Mouse (Mus musculus): Measurements from ENCODE around the gene Capn1. TPM values are rescaled to one million over a fixed set of nuclear protein-coding genes. Genes with fewer than 3 reads are reported as not detected.

The Capn1 gene
- total RNA-seq, 2 experiments from 2014 or later = 82.6 to 95.2 TPM

Small RNA genes within 50 kb of the gene (microRNA-seq; reads per million reads assigned to microRNA genes)
- gene Mir6988 = 0 to 0.72 reads per million in 2 experiments

Other genes starting within 250 kb of the Capn1 start
- 10 to 100 TPM; 70.8 to 71.1 TPM for gene Scyl1, start 244.5 kb downstream of the Capn1 start, total RNA-seq (2021)
- gene Frmd8, start 140.6 kb downstream of the Capn1 start, total RNA-seq (2021) = 1 to 10 TPM; 4.5 to 5.0 TPM
- gene Slc25a45, start 138.1 kb downstream of the Capn1 start, total RNA-seq (2021) = 1 to 10 TPM in 1 of 2 experiments, under 1 TPM in 1; 0.99 to 1.0 TPM
- under 1 TPM in 1 of 2 experiments, not detected in 1; 0.20 TPM for gene Tigd3, start 121.7 kb downstream of the Capn1 start, total RNA-seq (2021)
- 10 to 100 TPM; 75.1 to 81.4 TPM for gene Dpf2, start 102.9 kb downstream of the Capn1 start, total RNA-seq (2021)
- 10 to 100 TPM; 10.1 to 12.4 TPM for gene Cdc42ep2, start 91.1 kb downstream of the Capn1 start, total RNA-seq (2021)
- 10 to 100 TPM in 1 of 2 experiments, 1 to 10 TPM in 1; 8.6 to 11.6 TPM for gene Pola2, start 51.7 kb downstream of the Capn1 start, total RNA-seq (2021)
- not detected for gene Slc22a20, start 29.8 kb downstream of the Capn1 start, total RNA-seq (2021)
- 10 to 100 TPM; 14.4 to 15.8 TPM for gene Syvn1, start 30.7 kb upstream of the Capn1 start, total RNA-seq (2021)
- gene Mrpl49, start 41.9 kb upstream of the Capn1 start, total RNA-seq (2021) = 10 to 100 TPM; 25.8 TPM
- 100 to 1,000 TPM; 333 to 400 TPM for gene Fau, start 41.9 kb upstream of the Capn1 start, total RNA-seq (2021)
- gene Znhit2, start 45.3 kb upstream of the Capn1 start, total RNA-seq (2021) = 1 to 10 TPM; 7.6 to 9.0 TPM
- 1 to 10 TPM; 4.9 to 5.1 TPM for gene Tm7sf2, start 52.5 kb upstream of the Capn1 start, total RNA-seq (2021)
- 10 to 100 TPM; 15.7 to 19.3 TPM for gene Vps51, start 61.3 kb upstream of the Capn1 start, total RNA-seq (2021)
- gene Tmem262, start 64.1 kb upstream of the Capn1 start, total RNA-seq (2021) = not detected
- not detected for gene Gm28374, start 66.4 kb upstream of the Capn1 start, total RNA-seq (2021)
- gene Zfpl1, start 69.1 kb upstream of the Capn1 start, total RNA-seq (2021) = 10 to 100 TPM; 10.2 to 10.3 TPM
- gene Cdca5, start 69.1 kb upstream of the Capn1 start, total RNA-seq (2021) = under 1 TPM in 1 of 2 experiments, not detected in 1; 0.28 TPM
- gene AC131692.1, start 78.5 kb upstream of the Capn1 start, total RNA-seq (2021) = not detected
- gene Naaladl1, start 89.9 kb upstream of the Capn1 start, total RNA-seq (2021) = not detected
- gene Sac3d1, start 102.8 kb upstream of the Capn1 start, total RNA-seq (2021) = 1 to 10 TPM; 8.7 to 9.8 TPM
- 10 to 100 TPM in 1 of 2 experiments, 1 to 10 TPM in 1; 8.6 to 10.6 TPM for gene Snx15, start 112.4 kb upstream of the Capn1 start, total RNA-seq (2021)
- under 1 TPM; 0.17 to 0.26 TPM for gene Batf2, start 125.1 kb upstream of the Capn1 start, total RNA-seq (2021)
- gene Arl2, start 125.7 kb upstream of the Capn1 start, total RNA-seq (2021) = 10 to 100 TPM; 51.8 to 62.6 TPM
- not detected for gene Majin, start 168.5 kb upstream of the Capn1 start, total RNA-seq (2021)
- gene Gpha2, start 210.5 kb upstream of the Capn1 start, total RNA-seq (2021) = not detected
- gene Ppp2r5b, start 220.0 kb upstream of the Capn1 start, total RNA-seq (2021) = 10 to 100 TPM; 32.2 to 34.6 TPM
- 10 to 100 TPM; 16.5 to 18.0 TPM for gene Atg2a, start 225.8 kb upstream of the Capn1 start, total RNA-seq (2021)

All from gastrocnemius, postnatal 36 days (tissue).